Comparison of ENCODE assay signal across 20 mouse cellular contexts in genomic region chr15:70555583-70555894, GRCm38 (mm10).
DNase-seq lines count a peak whose midpoint lies in the region; ATAC-seq lines count a peak whose summit lies in the region.
"Had no signal": no experiment of that assay in that cellular context is flagged by ENCODE, and none has a peak within 500 bp of the region (broad histone marks: within the 10 kb centered on the region; RNA-seq: fewer than 3 reads in every experiment).

No protein-coding gene starts in this region.

- no peak for DNase-seq in heart, postnatal 36 days
- DNase-seq in forebrain, embryonic 14.5 days (ENCODE audit: low spot score): no peak
- DNase-seq in gastrocnemius, adult 8-10 months (ENCODE audit: low spot score in 2 of 2): no peak
- DNase-seq in liver, embryonic 11.5 days (ENCODE audit: low spot score): no peak
- DNase-seq in right cerebral cortex, postnatal 25 days: no peak
- DNase-seq: adrenal gland, postnatal 25 days; cerebellum, adult 8-10 months; gastrocnemius, postnatal 14 days; kidney, adult 9 months; lung, postnatal 4 days; thymus, postnatal 14 days had no signal

- H3K27ac ChIP-seq in heart, embryonic 16.5 days (ENCODE audit: low read length): no peak overlapping the region
- no peak overlapping the region for H3K27ac ChIP-seq in forebrain, embryonic 14.5 days (ENCODE audit: low read depth, low read length)
- peak overlapping the region; percentile 55; the same call in 1 of the 2 replicates for H3K27ac ChIP-seq in hindbrain, embryonic 13.5 days
- H3K27ac ChIP-seq in midbrain, embryonic 15.5 days: peak overlapping the region; percentile 43; the same call in 1 of the 2 replicates
- H3K27ac ChIP-seq in liver, embryonic 11.5 days (ENCODE audit: low read depth, low read length): no peak overlapping the region
- H3K27ac ChIP-seq: embryonic facial prominence, embryonic 15.5 days; heart, embryonic 10.5 days; limb, embryonic 15.5 days; neural tube, embryonic 12.5 days had no signal

- intact Hi-C loops in heart, postnatal 36 days (cut with DNase I): no loop called here

- ATAC-seq in heart, embryonic 16.5 days (replicated peaks; ENCODE audit: extremely low read depth, insufficient read depth, low FRiP score): no peak
- no peak for ATAC-seq in forebrain, embryonic 14.5 days
- no peak for ATAC-seq in hindbrain, embryonic 13.5 days (ENCODE audit: low FRiP score)
- peak; percentile 70; the same call in 1 of the 2 replicates for ATAC-seq in midbrain, embryonic 15.5 days (replicated peaks)
- no peak for ATAC-seq in liver, embryonic 11.5 days (replicated peaks; ENCODE audit: low FRiP score)

- H3K4me2 ChIP-seq in heart, embryonic 16.5 days (ENCODE audit: low read depth, low read length): peak overlapping the region; percentile 52
- H3K4me2 ChIP-seq in forebrain, embryonic 14.5 days (ENCODE audit: low read length): peak overlapping the region; percentile 36
- H3K4me2 ChIP-seq in hindbrain, embryonic 13.5 days: 0 out of 2 replicates have a peak overlapping the region, but pooled peaks have one; percentile 23
- H3K4me2 ChIP-seq in midbrain, embryonic 15.5 days: peak overlapping the region; percentile 36
- no peak overlapping the region for H3K4me2 ChIP-seq in liver, embryonic 11.5 days
- H3K4me2 ChIP-seq: embryonic facial prominence, embryonic 15.5 days; limb, embryonic 15.5 days; neural tube, embryonic 12.5 days had no signal

- no peak overlapping the region for H3K9ac ChIP-seq in heart, embryonic 16.5 days (ENCODE audit: low read length)
- no peak overlapping the region for H3K9ac ChIP-seq in forebrain, embryonic 14.5 days (ENCODE audit: low read length)
- H3K9ac ChIP-seq in hindbrain, embryonic 13.5 days: no peak overlapping the region
- H3K9ac ChIP-seq in midbrain, embryonic 15.5 days: no peak overlapping the region; the same call in 1 of the 2 replicates
- no peak overlapping the region for H3K9ac ChIP-seq in liver, embryonic 11.5 days (ENCODE audit: low read depth, low read length)
- H3K9ac ChIP-seq: embryonic facial prominence, embryonic 15.5 days; limb, embryonic 15.5 days; lung, embryonic 14.5 days; neural tube, embryonic 12.5 days had no signal

- H3K4me1 ChIP-seq in heart, embryonic 16.5 days (ENCODE audit: control insufficient read depth, insufficient read depth, low read length): peaks cover 2% of the 10 kb centered on the region; the same call in 1 of the 2 replicates
- peaks cover 3% of the 10 kb centered on the region; the same call in 1 of the 2 replicates for H3K4me1 ChIP-seq in forebrain, embryonic 14.5 days (ENCODE audit: control insufficient read depth, insufficient read depth, low read length)
- peaks cover 14% of the 10 kb centered on the region for H3K4me1 ChIP-seq in hindbrain, embryonic 13.5 days (replicated peaks)
- peaks cover 14% of the 10 kb centered on the region for H3K4me1 ChIP-seq in midbrain, embryonic 15.5 days
- H3K4me1 ChIP-seq in liver, embryonic 11.5 days (replicated peaks; ENCODE audit: control insufficient read depth, insufficient read depth, low read length): no peaks in the 10 kb centered on the region
- H3K4me1 ChIP-seq: embryonic facial prominence, embryonic 15.5 days; heart, embryonic 10.5 days; limb, embryonic 15.5 days; neural tube, embryonic 12.5 days had no signal

- H3K27me3 ChIP-seq in heart, embryonic 16.5 days (ENCODE audit: control insufficient read depth, insufficient read depth, low read length): no peaks in the 10 kb centered on the region
- no peaks in the 10 kb centered on the region for H3K27me3 ChIP-seq in forebrain, embryonic 14.5 days (replicated peaks; ENCODE audit: control insufficient read depth, insufficient read depth, low read length)
- no peaks in the 10 kb centered on the region for H3K27me3 ChIP-seq in hindbrain, embryonic 13.5 days
- no peaks in the 10 kb centered on the region for H3K27me3 ChIP-seq in midbrain, embryonic 15.5 days (replicated peaks)
- H3K27me3 ChIP-seq in liver, embryonic 11.5 days (replicated peaks; ENCODE audit: control insufficient read depth, insufficient read depth, low read length): no peaks in the 10 kb centered on the region
- H3K27me3 ChIP-seq: embryonic facial prominence, embryonic 15.5 days; limb, embryonic 15.5 days; neural tube, embryonic 12.5 days; Patski had no signal

- H3K4me3 ChIP-seq in heart, embryonic 16.5 days (ENCODE audit: low read length): peak overlapping the region; percentile 33
- H3K4me3 ChIP-seq in forebrain, embryonic 14.5 days (ENCODE audit: low read depth, low read length): no peak overlapping the region
- no peak overlapping the region for H3K4me3 ChIP-seq in hindbrain, embryonic 13.5 days
- no peak overlapping the region for H3K4me3 ChIP-seq in midbrain, embryonic 15.5 days
- H3K4me3 ChIP-seq in liver, embryonic 11.5 days (ENCODE audit: low read depth, low read length): no peak overlapping the region
- H3K4me3 ChIP-seq: embryonic facial prominence, embryonic 15.5 days; heart, embryonic 10.5 days; limb, embryonic 15.5 days; neural tube, embryonic 12.5 days had no signal

- 40% methylated on average over 1 of the region's 1 CpGs for WGBS in heart, embryonic 16.5 days
- 44% methylated on average over 1 of the region's 1 CpGs for WGBS in forebrain, embryonic 14.5 days
- WGBS in hindbrain, embryonic 13.5 days: 59% methylated on average over 1 of the region's 1 CpGs
- WGBS in midbrain, embryonic 15.5 days: 44% methylated on average over 1 of the region's 1 CpGs
- WGBS in liver, embryonic 11.5 days: 51% methylated on average over 1 of the region's 1 CpGs

- no peaks in the 10 kb centered on the region for H3K9me3 ChIP-seq in heart, embryonic 16.5 days (replicated peaks; ENCODE audit: control insufficient read depth, low read length)
- no peaks in the 10 kb centered on the region for H3K9me3 ChIP-seq in forebrain, embryonic 14.5 days (replicated peaks; ENCODE audit: control insufficient read depth, low read length)
- H3K9me3 ChIP-seq in hindbrain, embryonic 13.5 days: no peaks in the 10 kb centered on the region
- H3K9me3 ChIP-seq in midbrain, embryonic 15.5 days: no peaks in the 10 kb centered on the region; the same call in 1 of the 2 replicates
- H3K9me3 ChIP-seq in liver, embryonic 11.5 days (ENCODE audit: control insufficient read depth, low read length): no peaks in the 10 kb centered on the region
- H3K9me3 ChIP-seq: embryonic facial prominence, embryonic 15.5 days; heart, embryonic 10.5 days; limb, embryonic 15.5 days; neural tube, embryonic 12.5 days had no signal

- H3K36me3 ChIP-seq in heart, embryonic 16.5 days (ENCODE audit: control insufficient read depth, insufficient read depth): no peaks in the 10 kb centered on the region
- H3K36me3 ChIP-seq in forebrain, embryonic 14.5 days (ENCODE audit: control insufficient read depth, insufficient read depth, low read length): no peaks in the 10 kb centered on the region
- no peaks in the 10 kb centered on the region for H3K36me3 ChIP-seq in hindbrain, embryonic 13.5 days
- H3K36me3 ChIP-seq in midbrain, embryonic 15.5 days (replicated peaks): no peaks in the 10 kb centered on the region
- H3K36me3 ChIP-seq in liver, embryonic 11.5 days (ENCODE audit: control insufficient read depth, insufficient read depth, low read length): no peaks in the 10 kb centered on the region
- H3K36me3 ChIP-seq: embryonic facial prominence, embryonic 15.5 days; heart, embryonic 10.5 days; limb, embryonic 15.5 days; neural tube, embryonic 12.5 days had no signal

Comparison
In these comparisons a context has a peak if more than half of its experiments do, and no peak if none do; other contexts are left out.
1. H3K27ac ChIP-seq: peak in hindbrain, embryonic 13.5 days (single experiment) and midbrain, embryonic 15.5 days (single experiment); none in heart, embryonic 16.5 days (single experiment), forebrain, embryonic 14.5 days (single experiment) and liver, embryonic 11.5 days (single experiment).